Mouse (Mus musculus) neural tube, embryonic 13.5 days (tissue): ENCODE data around the gene Dnajc12. TPM values are rescaled to one million over a fixed set of nuclear protein-coding genes. Genes with fewer than 3 reads are reported as not detected.
"Not testable (repeated sequence)": the region's sequence is repeated elsewhere in the genome, so short reads cannot be mapped to it uniquely, and the experiment has no call there.

Source experiments
- ATAC-seq: fragments of 200-750 bp; cut with Nextera tagmentation; 2 replicates; pipeline ENCODE4 v1.8.0; 2017; ENCODE audit warnings: low read depth, mild to moderate bottlenecking, moderate TSS enrichment, moderate library complexity
- H3K27ac ChIP-seq: fragments of 300-500 bp; sonication (generic); replicated peaks from 2 replicates; pipeline ENCODE4 v1.5.1; 2015; ENCODE audit warnings: moderate library complexity, mild to moderate bottlenecking, inconsistent platforms
- H3K27me3 ChIP-seq: fragments of 300-500 bp; sonication (generic); 2 replicates; pipeline ENCODE4 v1.6.1; 2015; ENCODE audit warnings: mild to moderate bottlenecking, inconsistent platforms
- H3K36me3 ChIP-seq: fragments of 300-500 bp; sonication (generic); 2 replicates; pipeline ENCODE4 v1.6.1; 2015; ENCODE audit warnings: mild to moderate bottlenecking, inconsistent platforms
- H3K4me1 ChIP-seq: fragments of 300-500 bp; sonication (generic); replicated peaks from 2 replicates; pipeline ENCODE4 v1.6.1; 2015; ENCODE audit warnings: inconsistent platforms
- H3K4me2 ChIP-seq: fragments of 300-500 bp; sonication (generic); 2 replicates; pipeline ENCODE4 v1.6.1; 2015; ENCODE audit warnings: inconsistent platforms, mild to moderate bottlenecking, moderate library complexity
- H3K4me3 ChIP-seq: fragments of 300-500 bp; sonication (generic); 2 replicates; pipeline ENCODE4 v1.5.1; 2015; ENCODE audit warnings: mild to moderate bottlenecking, inconsistent platforms
- H3K9ac ChIP-seq: fragments of 300-500 bp; sonication (generic); 2 replicates; pipeline ENCODE4 v1.6.1; 2015; ENCODE audit warnings: moderate library complexity, mild to moderate bottlenecking, inconsistent platforms
- H3K9me3 ChIP-seq: fragments of 300-500 bp; sonication (generic); 2 replicates; pipeline ENCODE4 v1.6.1; 2016; ENCODE audit warnings: inconsistent platforms
- WGBS: fragments of 180-500 bp; shearing (Covaris S2); methylation state at CpG from one replicate; pipeline ENCODE4 v1.1.7; 2015; 5-methylcytosine and 5-hydroxymethylcytosine counted together
- polyA plus RNA-seq: library from polyadenylated mRNA; unstranded; fragments of >200 nt; fragmentation: Nextera tagmentation; extraction: Ambion mirVana; gene quantifications from 2 replicates; pipeline ENCODE4 v1.2.1, GENCODE M21; 2015

Dnajc12 gene
- polyA plus RNA-seq, 1 experiment from 2014 or later, result 24.4 TPM

- Histone ChIP-seq H3K4me2 (no peak overlapping the region), H3K27ac (no peak overlapping the region), H3K4me3 (no peak overlapping the region), H3K36me3 (peaks cover 13% of the 10 kb centered on the region; the same call in 1 of the 2 replicates), H3K4me1 (no peaks in the 10 kb centered on the region), H3K9me3 (no peaks in the 10 kb centered on the region), H3K27me3 (no peaks in the 10 kb centered on the region), H3K9ac (no peak overlapping the region)
- ATAC-seq, result no peak
- 88% methylated on average over 10 of the region's 10 CpGs for WGBS
Measured at GRCm38 (mm10) chr10:63396963-63397362, 14.7 kb downstream of the Dnajc12 start.

GRCm38 (mm10) chr10:63402731-63403504, 20.7 kb downstream of the Dnajc12 start:
- Histone ChIP-seq H3K4me2 (no peak overlapping the region), H3K27me3 (no peaks in the 10 kb centered on the region), H3K9me3 (no peaks in the 10 kb centered on the region), H3K4me1 (no peaks in the 10 kb centered on the region), H3K27ac (no peak overlapping the region), H3K36me3 (peaks cover 8% of the 10 kb centered on the region), H3K4me3 (no peak overlapping the region), H3K9ac (no peak overlapping the region)
- ATAC-seq, result no peak
- 79% methylated on average over 5 of the region's 5 CpGs for WGBS

- no peak for ATAC-seq
- WGBS, result 85% methylated on average over 2 of the region's 2 CpGs
- Histone ChIP-seq H3K4me1 (no peaks in the 10 kb centered on the region), H3K9me3 (no peaks in the 10 kb centered on the region), H3K27ac (no peak overlapping the region), H3K27me3 (no peaks in the 10 kb centered on the region), H3K9ac (no peak overlapping the region), H3K4me2 (no peak overlapping the region), H3K36me3 (peaks cover 7% of the 10 kb centered on the region; the same call in 1 of the 2 replicates), H3K4me3 (no peak overlapping the region)
Measured at GRCm38 (mm10) chr10:63403636-63404035, 21.4 kb downstream of the Dnajc12 start.

GRCm38 (mm10) chr10:63410162-63410956, 28.1 kb downstream of the Dnajc12 start:
- ATAC-seq, result no peak
- H3K36me3 ChIP-seq, result peaks cover 7% of the 10 kb centered on the region; the same call in 1 of the 2 replicates
- no peak overlapping the region for H3K27ac ChIP-seq
- H3K4me2 ChIP-seq, result no peak overlapping the region
- 69% methylated on average over 16 of the region's 16 CpGs for WGBS
- H3K9me3 ChIP-seq, result no peaks in the 10 kb centered on the region
- no peaks in the 10 kb centered on the region for H3K27me3 ChIP-seq
- H3K4me3 ChIP-seq, result no peak overlapping the region
- no peaks in the 10 kb centered on the region for H3K4me1 ChIP-seq
- H3K9ac ChIP-seq, result no peak overlapping the region

GRCm38 (mm10) chr10:63411674-63412073, 29.4 kb downstream of the Dnajc12 start:
- ATAC-seq, H3K36me3 ChIP-seq, H3K4me2 ChIP-seq, H3K4me1 ChIP-seq, H3K4me3 ChIP-seq, H3K27ac ChIP-seq, H3K27me3 ChIP-seq, H3K9me3 ChIP-seq, H3K9ac ChIP-seq: not testable (repeated sequence)
- 97% methylated on average over 6 of the region's 7 CpGs for WGBS

GRCm38 (mm10) chr10:63412756-63413155, 30.5 kb downstream of the Dnajc12 start:
- 90% methylated on average over 17 of the region's 17 CpGs for WGBS
- H3K4me1 ChIP-seq, result no peaks in the 10 kb centered on the region
- no peak overlapping the region for H3K4me3 ChIP-seq
- H3K27ac ChIP-seq, result no peak overlapping the region
- no peak for ATAC-seq
- H3K27me3 ChIP-seq, result no peaks in the 10 kb centered on the region
- no peaks in the 10 kb centered on the region for H3K9me3 ChIP-seq
- no peak overlapping the region for H3K4me2 ChIP-seq
- peaks cover 4% of the 10 kb centered on the region; the same call in 1 of the 2 replicates for H3K36me3 ChIP-seq
- H3K9ac ChIP-seq, result no peak overlapping the region

GRCm38 (mm10) chr10:63415287-63415686, 33.0 kb downstream of the Dnajc12 start:
- H3K9me3 ChIP-seq, result no peaks in the 10 kb centered on the region
- H3K4me1 ChIP-seq, result no peaks in the 10 kb centered on the region
- no peak for ATAC-seq
- no peaks in the 10 kb centered on the region for H3K27me3 ChIP-seq
- no peaks in the 10 kb centered on the region for H3K36me3 ChIP-seq
- 87% methylated on average over 7 of the region's 7 CpGs for WGBS
- H3K4me3 ChIP-seq, result no peak overlapping the region
- H3K4me2 ChIP-seq, result no peak overlapping the region
- H3K9ac ChIP-seq, result no peak overlapping the region
- no peak overlapping the region for H3K27ac ChIP-seq

GRCm38 (mm10) chr10:63415850-63416249, 33.6 kb downstream of the Dnajc12 start:
- Histone ChIP-seq H3K4me2 (peak overlapping the region; percentile 13; the same call in 1 of the 2 replicates), H3K27me3 (no peaks in the 10 kb centered on the region), H3K4me1 (no peaks in the 10 kb centered on the region), H3K4me3 (no peak overlapping the region), H3K9me3 (no peaks in the 10 kb centered on the region), H3K27ac (no peak overlapping the region), H3K36me3 (no peaks in the 10 kb centered on the region), H3K9ac (no peak overlapping the region)
- WGBS, result 69% methylated on average over 7 of the region's 7 CpGs
- ATAC-seq, result no peak

GRCm38 (mm10) chr10:63417061-63417460, 34.8 kb downstream of the Dnajc12 start:
- Histone ChIP-seq H3K36me3 (no peaks in the 10 kb centered on the region), H3K27me3 (no peaks in the 10 kb centered on the region), H3K4me1 (no peaks in the 10 kb centered on the region), H3K9ac (no peak overlapping the region), H3K27ac (no peak overlapping the region), H3K9me3 (no peaks in the 10 kb centered on the region), H3K4me2 (no peak overlapping the region), H3K4me3 (no peak overlapping the region)
- 56% methylated on average over 5 of the region's 5 CpGs for WGBS
- ATAC-seq, result no peak

- no peak for ATAC-seq
- Histone ChIP-seq H3K4me3 (no peak within 1 kb of the TSS), H3K4me2 (no peak within 1 kb of the TSS), H3K9me3 (no peaks in the 10 kb centered on the region), H3K27ac (no peak within 1 kb of the TSS), H3K27me3 (no peaks in the 10 kb centered on the region), H3K4me1 (no peaks in the 10 kb centered on the region), H3K36me3 (no peaks in the 10 kb centered on the region), H3K9ac (no peak within 1 kb of the TSS)
- 88% methylated on average over 18 of the region's 18 CpGs for WGBS
Measured at GRCm38 (mm10) chr10:63421739-63422735, 39.8 kb downstream of the Dnajc12 start, which contains the start of gene Gm7075. Gm7075 (minus strand) TSS chr10:63421789.

GRCm38 (mm10) chr10:63422736-63422992, 40.4 kb downstream of the Dnajc12 start:
- H3K4me2 ChIP-seq, result no peak overlapping the region
- WGBS, result 84% methylated on average over 5 of the region's 5 CpGs
- no peaks in the 10 kb centered on the region for H3K4me1 ChIP-seq
- ATAC-seq, result no peak
- H3K27ac ChIP-seq, result no peak overlapping the region
- H3K9ac ChIP-seq, result no peak overlapping the region
- H3K9me3 ChIP-seq, result no peaks in the 10 kb centered on the region
- H3K27me3 ChIP-seq, result no peaks in the 10 kb centered on the region
- H3K36me3 ChIP-seq, result no peaks in the 10 kb centered on the region
- H3K4me3 ChIP-seq, result no peak overlapping the region
